Mouse (Mus musculus) brain, embryonic 14.5 days (tissue): ENCODE measurements around the gene Cnot1.

Source experiments
- CTCF ChIP-seq: fragments of 200-500 bp; IDR thresholded peaks from 2 replicates; pipeline ENCODE4 v1.5.1; 2012; ENCODE audit warnings: inconsistent platforms, mild to moderate bottlenecking, moderate library complexity, borderline replicate concordance; ENCODE audit not compliant: insufficient read depth, insufficient read length; ENCODE audit errors: extremely low read depth
- POLR2A ChIP-seq: fragments of 200-500 bp; IDR thresholded peaks from 2 replicates; pipeline ENCODE4 v1.6.1; 2012; ENCODE audit warnings: mild to moderate bottlenecking, inconsistent platforms, borderline replicate concordance; ENCODE audit not compliant: poor library complexity, insufficient read depth, insufficient read length, severe bottlenecking; ENCODE audit errors: extremely low read depth

DNA sequence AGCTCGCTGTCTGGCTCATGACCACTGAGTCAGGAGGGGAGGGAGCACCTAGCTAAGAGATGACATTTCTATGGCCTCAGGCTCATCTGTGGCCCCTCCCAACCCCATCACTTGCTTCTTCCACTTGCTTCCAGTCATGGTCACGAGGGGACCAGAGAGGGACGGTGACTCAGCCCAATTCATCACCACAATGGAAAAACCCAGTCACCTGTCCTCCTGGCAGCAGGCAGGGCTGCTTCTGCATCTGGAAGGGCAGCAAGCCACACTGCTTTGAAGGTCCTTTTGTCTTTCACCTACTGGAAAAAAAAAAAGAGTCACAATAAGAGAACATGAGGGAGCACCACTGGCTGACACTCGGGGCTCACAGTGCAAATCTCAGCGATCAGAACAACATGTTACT lies 134.5 kb downstream of the Cnot1 start:
- no peak for TF ChIP-seq CTCF
- no peak for TF ChIP-seq POLR2A
